Mouse (Mus musculus) heart, adult 9 months (tissue): Measurements from ENCODE around the gene Gm21761.
"Not testable (repeated sequence)": the region's sequence is repeated elsewhere in the genome, so short reads cannot be mapped to it uniquely, and the experiment has no call there.

Experiments
- DNase-seq, 2 experiments: peaks; one replicate each; pipeline ENCODE4 v3.0.0; 2022; ENCODE audit warnings: low spot score in 2 of 2

Gene Gm21761

GRCm38 (mm10) chr13:119929172-119929571 is at the start of gene Gm21761:
Gm21761 (minus strand) TSS chr13:119929272.
- DNase-seq = not testable (repeated sequence)

- DNase-seq = not testable (repeated sequence)
Observed at GRCm38 (mm10) chr13:119969163-119969562, 40.1 kb upstream of the Gm21761 start.

- not testable (repeated sequence) for DNase-seq
Observed at GRCm38 (mm10) chr13:119968193-119968592, 39.1 kb upstream of the Gm21761 start.

- peak in 1 of 2 experiments; percentile 0 for DNase-seq
Observed at GRCm38 (mm10) chr13:119965968-119966367, 36.9 kb upstream of the Gm21761 start.

- DNase-seq = not testable (repeated sequence)
Observed at GRCm38 (mm10) chr13:119965302-119965952, 36.4 kb upstream of the Gm21761 start.

- DNase-seq = not testable (repeated sequence)
Observed at GRCm38 (mm10) chr13:119962856-119963255, 33.8 kb upstream of the Gm21761 start.

- not testable (repeated sequence) for DNase-seq
Observed at GRCm38 (mm10) chr13:119955567-119955966, 26.5 kb upstream of the Gm21761 start.

- not testable (repeated sequence) for DNase-seq
Observed at GRCm38 (mm10) chr13:119955089-119955488, 26.0 kb upstream of the Gm21761 start.

- not testable (repeated sequence) for DNase-seq
Observed at GRCm38 (mm10) chr13:119950706-119951105, 21.6 kb upstream of the Gm21761 start, which contains the start of gene B020031M17Rik. B020031M17Rik (minus strand) TSS chr13:119950806.

- DNase-seq = not testable (repeated sequence)
Observed at GRCm38 (mm10) chr13:119924597-119925340, 4.3 kb downstream of the Gm21761 start.

- DNase-seq = not testable (repeated sequence)
Observed at GRCm38 (mm10) chr13:119916966-119917722, 11.9 kb downstream of the Gm21761 start.

GRCm38 (mm10) chr13:119916449-119916848 is 12.6 kb downstream of the Gm21761 start:
- not testable (repeated sequence) for DNase-seq

GRCm38 (mm10) chr13:119898549-119898948 is 30.5 kb downstream of the Gm21761 start:
- DNase-seq = not testable (repeated sequence)

GRCm38 (mm10) chr13:119894685-119895084 is 34.4 kb downstream of the Gm21761 start, which contains the start of gene Tcstv1:
Tcstv1 (minus strand) TSS chr13:119894785.
- not testable (repeated sequence) for DNase-seq

- not testable (repeated sequence) for DNase-seq
Observed at GRCm38 (mm10) chr13:119886896-119887295, 42.2 kb downstream of the Gm21761 start.

GRCm38 (mm10) chr13:119864395-119864999 is 64.6 kb downstream of the Gm21761 start:
- not testable (repeated sequence) for DNase-seq

- not testable (repeated sequence) for DNase-seq
Observed at GRCm38 (mm10) chr13:119862399-119862798, 66.7 kb downstream of the Gm21761 start.
